Mouse (Mus musculus): Measurements from ENCODE around the gene Med12.

- TF ChIP-seq USF1 (IDR thresholded peaks at IDR 0.05; ENCODE audit: low read depth) (no peak), MYOD1 (IDR thresholded peaks at IDR 0.05; ENCODE audit: control insufficient read depth, insufficient read length, low read depth) (no peak), CTCF (IDR thresholded peaks at IDR 0.05; ENCODE audit: control insufficient read depth, insufficient read depth, insufficient read length) (no peak), MAX (IDR thresholded peaks at IDR 0.05) (no peak)
These were observed 16.3 kb downstream of the Med12 start for GRCm38 (mm10) chrX:101290111-101290510.

All from C2C12 (cell line).